Mouse (Mus musculus) ES-E14 (cell line): Measurements from ENCODE around the gene Alpi. TPM values are rescaled to one million over a fixed set of nuclear protein-coding genes. Genes with fewer than 3 reads are reported as not detected.

Experiments used
- DNase-seq: peaks from one replicate; pipeline ENCODE4 v3.0.0-alpha.2; 2013; ENCODE audit warnings: low read depth, low spot score
- H3K27ac ChIP-seq: 2 replicates; pipeline ENCODE4 v1.5.1; 2012; ENCODE audit warnings: low read depth, mild to moderate bottlenecking, low read length, moderate library complexity, mixed read lengths; ENCODE audit not compliant: poor library complexity, insufficient read depth, severe bottlenecking
- H3K36me3 ChIP-seq: 2 replicates; pipeline ENCODE4 v1.6.1; 2012; ENCODE audit warnings: mild to moderate bottlenecking, low read length, moderate library complexity, mixed read lengths; ENCODE audit not compliant: control insufficient read depth, poor library complexity, insufficient read depth, severe bottlenecking
- H3K4me1 ChIP-seq, 2 experiments: fragments of 150-350 bp in 1 of 2; sonication (generic) in 1 of 2; 2 replicates each; pipeline ENCODE4 v1.6.1; 2012; ENCODE audit warnings: low read length in 2 of 2, mild to moderate bottlenecking in 1 of 2, mixed read lengths in 1 of 2; ENCODE audit not compliant: control insufficient read depth in 2 of 2, insufficient read depth in 2 of 2, poor library complexity in 1 of 2
- H3K4me3 ChIP-seq, 2 experiments: fragments of 150-350 bp in 1 of 2; sonication (generic) in 1 of 2; 2 replicates each; pipeline ENCODE4 v1.5.1; 2012; ENCODE audit warnings: low read length in 2 of 2, low read depth in 1 of 2, mild to moderate bottlenecking in 1 of 2, mixed read lengths in 1 of 2; ENCODE audit not compliant: insufficient read depth in 1 of 2, poor library complexity in 1 of 2, severe bottlenecking in 1 of 2
- H3K9ac ChIP-seq: 2 replicates; pipeline ENCODE4 v1.6.1; 2012; ENCODE audit warnings: low read depth, mild to moderate bottlenecking, low read length, mixed read lengths; ENCODE audit not compliant: poor library complexity, insufficient read depth, severe bottlenecking
- H3K9me3 ChIP-seq: fragments of 150-350 bp; sonication (generic); 2 replicates; pipeline ENCODE4 v1.6.1; 2012; ENCODE audit warnings: low read depth, mild to moderate bottlenecking, low read length; ENCODE audit not compliant: control insufficient read depth, insufficient read depth
- CHD2 ChIP-seq: IDR thresholded peaks from 2 replicates; pipeline ENCODE4 v1.6.1; 2014; ENCODE audit warnings: mild to moderate bottlenecking, low read depth, low read length, inconsistent platforms
- HCFC1 ChIP-seq: IDR thresholded peaks from 2 replicates; pipeline ENCODE4 v1.6.1; 2012; ENCODE audit warnings: low read length, inconsistent platforms, borderline replicate concordance; ENCODE audit not compliant: insufficient read depth
- MAFK ChIP-seq: IDR thresholded peaks from 2 replicates; pipeline ENCODE4 v1.6.1; 2014; ENCODE audit warnings: mild to moderate bottlenecking, low read depth, low read length, inconsistent platforms; ENCODE audit not compliant: insufficient read depth
- ZC3H11A ChIP-seq: IDR thresholded peaks from 2 replicates; pipeline ENCODE4 v1.6.1; 2012; ENCODE audit warnings: low read depth, mild to moderate bottlenecking, inconsistent platforms, low read length, borderline replicate concordance
- ZNF384 ChIP-seq: IDR thresholded peaks from 2 replicates; pipeline ENCODE4 v1.6.1; 2012; ENCODE audit warnings: low read depth, low read length, inconsistent platforms
- in situ Hi-C, 2 experiments: fragments of 600-800 bp; cut with MboI; formaldehyde crosslinking; loops; one replicate each; pipeline ENCODE4 v1.15.1; 2025; ENCODE audit warnings: low sequenced_read_pairs in 2 of 2, inconsistent platforms in 1 of 2; ENCODE audit not compliant: unreplicated experiment in 2 of 2
- total RNA-seq: library from RNA; depleted of rRNA; stranded (reverse); fragments of 300-350 nt; gene quantifications from 2 replicates; pipeline ENCODE4 v1.2.3, GENCODE M21; 2012; rRNA removed

The Alpi gene
- not detected in 2 replicates for total RNA-seq

DNA sequence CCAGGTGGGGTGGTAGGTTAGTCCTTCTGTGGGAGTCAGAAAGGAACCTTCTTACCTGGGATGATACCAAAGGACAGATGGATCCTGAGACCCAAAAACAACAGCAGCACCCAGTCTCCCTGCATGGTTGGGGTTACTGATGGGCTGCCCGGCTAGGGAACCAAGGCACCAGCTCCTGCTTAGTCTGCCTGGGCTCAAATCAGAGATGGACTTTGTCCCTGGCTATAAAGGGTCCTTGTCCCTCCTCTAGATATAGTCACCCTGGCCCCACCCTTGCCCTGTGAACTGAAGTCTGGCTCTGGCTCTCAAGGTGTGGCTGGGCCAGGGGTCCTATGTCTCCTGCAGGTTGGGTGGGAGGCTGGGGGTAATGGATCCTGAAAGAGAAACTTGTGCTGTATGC, at the start of gene Alpi:
Alpi (minus strand) TSS at position 196 of the 400 bp plus-strand sequence.
- Histone ChIP-seq H3K9me3 (no peaks in the 10 kb centered on the region), H3K4me3 (no peak within 1 kb of the TSS), H3K27ac (no peak within 1 kb of the TSS), H3K9ac (no peak within 1 kb of the TSS), H3K4me1 (no peaks in the 10 kb centered on the region), H3K36me3 (no peaks in the 10 kb centered on the region)
- in situ Hi-C loops: no loop called here
- TF ChIP-seq ZC3H11A (no peak), CHD2 (no peak), ZNF384 (no peak), MAFK (no peak), HCFC1 (no peak)
- no peak for DNase-seq

DNA sequence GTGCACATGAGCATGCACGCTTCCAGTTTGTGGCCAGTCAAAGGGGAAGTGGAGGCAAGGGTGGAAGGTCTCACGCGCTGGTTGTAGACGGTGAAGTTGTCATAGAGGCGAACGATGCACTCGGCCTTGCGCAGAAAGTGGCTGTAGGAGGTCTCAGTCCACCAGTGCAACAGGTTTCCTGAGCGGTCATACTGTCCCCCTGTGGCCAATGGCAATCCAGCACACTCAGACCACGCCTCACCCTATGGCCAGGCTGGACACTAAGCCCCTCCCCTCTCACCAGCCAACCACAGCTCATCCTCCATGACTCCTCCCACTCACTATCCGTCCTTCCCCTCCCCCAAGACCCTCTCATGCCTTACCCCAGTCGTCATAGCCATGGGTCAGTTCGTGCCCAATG, 48.0 kb upstream of the Alpi start:
- Histone ChIP-seq H3K4me1 (peaks cover 0 to 5% of the 10 kb centered on the region in 2 experiments; a peak in 1 of 4 replicates), H3K4me3 (peak overlapping the region in 1 of 2 experiments; percentile 57; a peak in 1 of 4 replicates), H3K36me3 (no peaks in the 10 kb centered on the region), H3K9ac (no peak overlapping the region), H3K9me3 (no peaks in the 10 kb centered on the region), H3K27ac (no peak overlapping the region)
- TF ChIP-seq ZNF384: no peak
- TF ChIP-seq MAFK: no peak
- TF ChIP-seq ZC3H11A: no peak
- no peak for TF ChIP-seq CHD2
- TF ChIP-seq HCFC1: no peak
- in situ Hi-C loops: no loop called here
- no peak for DNase-seq

DNA sequence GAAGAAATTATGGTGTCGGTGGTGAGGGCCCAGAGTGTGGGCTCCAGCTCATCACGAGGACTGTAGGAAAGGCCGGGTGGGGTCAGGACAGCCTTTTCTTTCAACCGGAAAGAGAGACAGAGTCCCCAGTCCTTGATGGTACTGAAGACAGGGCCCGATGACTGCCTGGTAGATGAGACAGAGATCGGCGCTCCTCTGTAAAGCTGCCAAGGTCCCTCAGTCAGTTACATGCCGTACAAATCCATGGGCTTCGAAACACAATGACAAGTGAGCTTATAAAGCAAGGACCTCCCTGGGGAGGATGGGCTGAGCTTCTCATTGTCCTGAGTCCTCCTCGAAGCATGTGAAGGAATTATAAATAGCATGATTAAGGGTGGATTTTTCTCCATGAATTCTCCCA, 41.7 kb upstream of the Alpi start:
- Histone ChIP-seq H3K4me1 (no peaks in the 10 kb centered on the region), H3K4me3 (no peak overlapping the region), H3K36me3 (no peaks in the 10 kb centered on the region), H3K9ac (no peak overlapping the region), H3K9me3 (no peaks in the 10 kb centered on the region), H3K27ac (no peak overlapping the region)
- in situ Hi-C loops: no loop called here
- no peak for TF ChIP-seq HCFC1
- TF ChIP-seq ZC3H11A: no peak
- no peak for TF ChIP-seq ZNF384
- TF ChIP-seq MAFK: no peak
- TF ChIP-seq CHD2: no peak
- no peak for DNase-seq

DNA sequence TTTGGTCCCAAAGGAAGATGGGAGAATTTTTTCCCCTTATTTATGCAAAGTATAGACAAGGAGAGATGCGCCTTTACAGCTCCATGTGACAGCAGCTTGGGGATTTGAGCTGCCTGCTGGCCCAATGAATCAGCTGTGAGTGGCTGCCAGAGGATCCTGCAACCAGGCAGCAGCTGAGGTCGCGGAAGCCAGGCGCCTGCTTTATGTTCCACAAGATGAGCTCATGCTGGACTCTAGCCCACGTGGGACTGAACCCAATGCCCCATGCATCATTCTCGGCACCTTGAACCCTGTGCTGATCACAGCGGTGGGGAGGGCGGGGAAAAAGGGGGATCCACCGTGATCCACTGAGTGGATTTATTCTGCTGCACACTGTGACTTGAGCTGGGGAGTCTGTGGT, 41.0 kb upstream of the Alpi start:
- Histone ChIP-seq H3K4me3 (no peak overlapping the region), H3K9me3 (no peaks in the 10 kb centered on the region), H3K36me3 (no peaks in the 10 kb centered on the region), H3K27ac (no peak overlapping the region), H3K9ac (no peak overlapping the region), H3K4me1 (no peaks in the 10 kb centered on the region)
- in situ Hi-C loops: no loop called here
- TF ChIP-seq ZC3H11A: no peak
- no peak for TF ChIP-seq HCFC1
- no peak for TF ChIP-seq ZNF384
- no peak for TF ChIP-seq CHD2
- no peak for TF ChIP-seq MAFK
- no peak for DNase-seq

DNA sequence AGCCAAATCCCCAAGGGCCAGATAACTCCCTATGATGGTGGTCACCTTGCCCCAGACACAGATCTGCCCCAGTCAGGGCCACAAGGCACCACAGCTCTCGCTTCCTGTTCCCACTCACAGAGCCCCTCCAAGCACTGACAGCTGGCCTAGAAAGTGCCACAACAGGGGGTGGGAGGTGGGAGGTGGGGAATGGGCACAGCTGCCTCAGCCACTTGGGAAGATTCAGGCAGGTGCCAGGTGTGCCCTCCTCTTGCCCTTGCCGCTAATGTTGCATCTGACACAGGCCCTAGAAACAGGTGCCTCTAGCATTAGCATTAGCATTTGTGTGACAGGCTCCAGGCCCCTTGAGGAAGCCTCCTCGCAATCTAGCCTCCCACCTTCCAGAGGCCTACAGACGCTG, 40.1 kb upstream of the Alpi start:
- no peak overlapping the region for H3K4me3 ChIP-seq
- in situ Hi-C loops: no loop called here
- no peak for TF ChIP-seq CHD2
- TF ChIP-seq ZC3H11A: no peak
- no peak for TF ChIP-seq HCFC1
- TF ChIP-seq ZNF384: no peak
- TF ChIP-seq MAFK: no peak
- no peaks in the 10 kb centered on the region for H3K36me3 ChIP-seq
- DNase-seq: no peak
- no peaks in the 10 kb centered on the region for H3K4me1 ChIP-seq
- H3K9ac ChIP-seq: no peak overlapping the region
- H3K27ac ChIP-seq: no peak overlapping the region
- H3K9me3 ChIP-seq: no peaks in the 10 kb centered on the region
